Mouse (Mus musculus) embryo, embryonic 10 days (tissue): ENCODE data around the gene Zfp768.
"Not testable (repeated sequence)": the region's sequence is repeated elsewhere in the genome, so short reads cannot be mapped to it uniquely, and the experiment has no call there.

ENCODE experiments used
- DNase-seq: peaks from one replicate; pipeline ENCODE4 v3.0.0-alpha.2; 2015; ENCODE audit warnings: low spot score

The Zfp768 gene

GRCm38 (mm10) chr7:127345512-127346325 is at the start of gene Zfp768:
Zfp768 (minus strand) TSS chr7:127345589.
- DNase-seq: peak; percentile 97

GRCm38 (mm10) chr7:127393944-127394333 is 48.5 kb upstream of the Zfp768 start:
- peak; percentile 11 for DNase-seq

GRCm38 (mm10) chr7:127393157-127393943 is 48.0 kb upstream of the Zfp768 start, which contains the start of gene E430018J23Rik:
E430018J23Rik (minus strand) TSS chr7:127393629.
- peak; percentile 99 for DNase-seq

- no peak for DNase-seq
These were observed 46.9 kb upstream of the Zfp768 start for GRCm38 (mm10) chr7:127392251-127392824.

DNA sequence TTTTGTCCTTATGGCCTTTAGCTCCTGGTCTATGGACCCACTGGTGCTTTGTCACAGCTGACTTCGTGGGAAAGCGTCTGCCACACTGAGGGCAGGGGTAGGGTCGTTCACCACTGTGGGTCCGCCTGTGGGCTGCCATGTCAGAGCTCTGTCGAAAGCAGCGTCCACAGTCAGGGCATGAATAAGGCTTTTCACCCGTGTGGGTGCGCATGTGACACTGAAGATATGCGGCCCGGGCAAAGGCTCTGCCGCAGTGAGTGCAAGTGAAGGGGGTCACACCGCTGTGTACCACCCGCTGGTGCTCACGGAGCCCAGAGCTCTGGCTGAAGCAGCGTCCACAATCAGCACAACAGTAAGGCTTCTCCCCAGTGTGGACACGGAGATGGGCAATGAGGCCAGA is 46.1 kb upstream of the Zfp768 start:
- no peak for DNase-seq

GRCm38 (mm10) chr7:127390306-127390705 is 44.9 kb upstream of the Zfp768 start:
- no peak for DNase-seq

GRCm38 (mm10) chr7:127388201-127388600 is 42.8 kb upstream of the Zfp768 start:
- DNase-seq: not testable (repeated sequence)

DNA sequence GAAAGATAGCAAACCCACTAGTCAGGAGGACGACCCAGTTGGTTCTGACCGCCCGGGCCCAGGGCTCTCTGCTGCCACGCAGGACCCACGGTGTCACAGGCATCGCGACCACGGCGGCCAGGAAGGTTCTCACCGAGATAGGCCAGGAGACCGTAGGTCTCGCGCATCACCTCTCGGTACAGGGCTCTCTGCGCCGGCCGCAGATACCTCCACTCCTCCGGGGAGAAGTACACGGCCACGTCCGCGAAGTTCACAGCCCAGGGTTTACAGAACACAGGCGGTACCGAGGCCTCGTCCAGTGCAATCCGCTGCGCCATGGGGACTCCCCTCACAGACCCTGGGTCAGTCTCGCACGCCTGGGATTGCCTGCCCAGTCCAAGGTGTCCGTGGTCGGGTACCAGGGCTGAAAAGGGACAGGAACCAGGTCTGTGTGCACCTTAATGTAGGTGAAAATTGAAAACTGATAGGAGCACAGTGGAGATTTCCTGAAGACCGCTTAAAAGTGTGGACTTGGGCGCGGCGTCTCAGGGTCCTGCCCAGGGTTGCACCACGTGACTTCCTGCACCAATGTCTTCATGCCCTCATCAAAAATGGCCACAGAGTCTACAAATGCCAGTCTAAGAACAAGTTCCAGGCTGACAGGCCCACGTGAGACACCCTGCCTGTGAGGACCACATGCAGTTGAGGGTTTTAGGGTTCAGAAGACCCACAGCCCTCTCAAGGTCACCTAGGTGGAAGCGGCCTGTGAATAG is 41.4 kb upstream of the Zfp768 start, which contains the start of gene 9130019O22Rik:
TSS of gene 9130019O22Rik (minus strand) at position 526 of the 752 bp plus-strand sequence.
- DNase-seq: peak; percentile 94

- DNase-seq: not testable (repeated sequence)
These were observed 40.2 kb upstream of the Zfp768 start for GRCm38 (mm10) chr7:127385560-127385959.

DNA sequence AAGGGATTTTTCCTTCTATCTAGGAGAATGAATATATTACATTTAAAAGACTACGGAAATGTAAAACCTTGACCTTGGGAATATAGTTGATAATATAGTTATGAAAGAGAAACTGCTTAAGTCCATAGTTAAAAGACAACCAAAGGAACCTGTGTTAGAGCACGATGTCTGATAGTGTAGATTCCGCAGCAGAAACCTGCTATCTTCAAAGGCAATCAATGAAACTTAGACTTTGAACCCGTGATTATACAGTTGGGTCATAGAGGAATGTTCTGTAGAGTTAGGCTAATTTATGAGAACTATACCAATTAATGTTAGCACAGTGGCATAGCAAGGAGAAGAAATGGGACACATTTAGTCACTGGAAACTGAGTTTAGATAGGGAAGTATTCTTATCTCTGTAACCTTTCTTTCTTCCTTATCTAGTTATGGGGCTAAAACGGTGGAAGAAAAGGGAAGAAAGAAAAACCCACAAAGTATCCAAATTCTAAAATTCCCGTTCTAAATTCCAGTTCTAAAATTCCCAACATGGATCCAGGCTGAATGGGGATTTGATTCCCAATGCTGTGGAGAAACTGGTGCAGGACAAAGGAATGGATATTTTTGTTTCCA is 33.0 kb upstream of the Zfp768 start:
- no peak for DNase-seq

- peak; percentile 97 for DNase-seq
These were observed 30.2 kb upstream of the Zfp768 start, which contains the start of gene Zfp747 for GRCm38 (mm10) chr7:127375271-127376245. Zfp747 (minus strand) TSS chr7:127376050.

DNA sequence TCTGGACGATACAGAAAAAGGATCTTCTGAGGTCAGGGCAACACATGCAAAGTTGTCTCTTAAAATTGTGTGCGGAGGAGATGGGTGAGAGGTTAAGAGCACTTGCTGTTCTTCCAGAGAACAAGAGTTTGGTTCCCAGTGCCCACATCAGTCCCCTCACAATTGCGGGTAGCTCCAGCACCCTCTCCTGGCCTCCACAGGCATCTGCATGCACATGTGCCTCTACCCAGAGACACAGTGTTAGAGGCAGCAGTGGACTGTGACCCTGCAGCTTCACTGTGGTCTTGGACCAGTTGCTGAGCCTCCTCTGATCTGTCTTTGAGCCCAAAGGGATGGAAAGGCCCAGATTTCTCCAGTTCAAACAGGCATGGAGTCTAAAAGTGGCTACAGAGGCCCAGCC is 26.5 kb upstream of the Zfp768 start:
- not testable (repeated sequence) for DNase-seq

GRCm38 (mm10) chr7:127371213-127371612 is 25.8 kb upstream of the Zfp768 start:
- DNase-seq: no peak

DNA sequence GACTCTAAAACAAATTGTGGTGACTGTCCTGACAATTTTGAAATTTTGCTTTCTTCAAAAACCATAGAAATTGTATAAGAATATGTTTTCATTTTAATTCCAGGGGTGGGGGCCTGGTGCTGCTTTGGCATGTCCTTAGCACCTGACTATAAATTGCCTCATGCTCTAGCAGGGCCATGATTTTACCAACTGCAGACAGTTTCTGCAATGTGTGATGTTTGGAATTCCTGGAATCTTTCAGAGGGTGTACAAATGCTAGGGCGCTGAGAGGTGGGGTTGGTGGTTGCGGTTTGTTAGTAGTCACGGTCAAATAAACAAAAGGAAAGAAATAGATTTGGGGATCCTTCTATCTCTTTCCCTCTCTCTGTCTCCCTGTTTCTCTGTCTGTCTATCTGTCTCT is 20.9 kb upstream of the Zfp768 start:
- DNase-seq: no peak

- DNase-seq: no peak
These were observed 18.8 kb upstream of the Zfp768 start for GRCm38 (mm10) chr7:127364166-127364565.

- DNase-seq: peak; percentile 43
These were observed 18.1 kb upstream of the Zfp768 start for GRCm38 (mm10) chr7:127363475-127363921.

- peak; percentile 82 for DNase-seq
These were observed 17.0 kb upstream of the Zfp768 start for GRCm38 (mm10) chr7:127362418-127362817.

DNA sequence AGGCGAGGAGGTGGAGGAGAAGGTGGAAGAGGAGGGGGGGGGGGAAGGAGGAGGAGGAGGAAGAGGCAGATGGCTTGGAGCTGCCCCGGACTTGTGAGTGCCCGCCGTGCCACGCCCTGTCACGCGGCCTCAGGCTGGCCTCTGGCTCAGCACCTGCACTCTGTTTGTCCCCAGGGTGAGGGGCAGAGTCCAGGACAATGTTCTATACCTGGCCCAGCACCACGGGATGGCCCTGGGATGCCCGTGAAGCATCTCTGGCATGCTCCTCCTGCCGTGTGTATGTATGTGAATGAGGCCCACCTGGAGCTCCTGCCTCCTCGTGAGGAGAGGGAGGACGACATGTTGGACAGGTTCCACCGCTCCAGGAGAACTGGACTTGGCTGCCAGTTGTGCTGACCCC is 16.1 kb upstream of the Zfp768 start:
- DNase-seq: no peak

GRCm38 (mm10) chr7:127360265-127360664 is 14.9 kb upstream of the Zfp768 start:
- no peak for DNase-seq

GRCm38 (mm10) chr7:127358472-127358871 is 13.1 kb upstream of the Zfp768 start:
- DNase-seq: no peak
